Mouse (Mus musculus) adrenal gland, adult 2 months (tissue): ENCODE data around the gene 1700024B05Rik. TPM values are rescaled to one million over a fixed set of nuclear protein-coding genes. Genes with fewer than 3 reads are reported as not detected.
"Not testable (repeated sequence)": the region's sequence is repeated elsewhere in the genome, so short reads cannot be mapped to it uniquely, and the experiment has no call there.

Source experiments
- DNase-seq: peaks from one replicate; pipeline ENCODE4 v3.0.0; 2021
- long read RNA-seq: library from polyadenylated mRNA; stranded (forward); transcript quantifications from one replicate; pipeline ENCODE4 v2.0.0, GENCODE M21; 2021
- polyA plus RNA-seq: library from polyadenylated mRNA; depleted of rRNA; stranded (reverse); fragments of >200 nt; gene quantifications from 2 replicates; pipeline ENCODE4 v1.2.3, GENCODE M21; 2012; rRNA removed
- total RNA-seq, 2 experiments: library from RNA; stranded (reverse); gene quantifications; 2 replicates each; pipeline ENCODE4 v1.2.3; 2021

The 1700024B05Rik gene
- total RNA-seq, result not detected
- polyA plus RNA-seq, result not detected in 2 replicates
- long read RNA-seq, result 0 reads

- DNase-seq, result not testable (repeated sequence)
Measured at GRCm38 (mm10) chr14:41943695-41944094, at the start of gene 1700024B05Rik. Gene 1700024B05Rik, plus strand, starts transcription at chr14:41943995.

DNA sequence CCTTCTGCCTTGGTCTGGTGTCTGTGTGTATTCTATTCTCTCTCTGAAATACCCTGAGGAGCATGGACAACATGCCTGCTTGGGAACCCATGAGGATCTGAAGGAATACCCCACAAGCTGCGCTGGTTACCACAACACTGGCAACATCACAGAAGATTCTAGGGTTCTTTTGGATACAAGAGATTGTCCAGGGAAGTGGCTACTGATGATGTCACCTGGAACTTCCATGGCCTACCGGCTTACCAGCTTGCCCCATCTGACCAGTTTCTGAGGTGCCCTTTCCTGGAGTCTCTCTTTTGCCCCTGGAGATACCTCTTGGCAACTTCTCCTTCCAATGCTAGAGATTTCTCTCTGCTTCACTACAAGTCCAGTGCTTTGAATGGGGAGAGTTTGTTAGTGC lies 36.6 kb upstream of the 1700024B05Rik start, which contains the start of gene Gm7980:
TSS of gene Gm7980 (minus strand) at position 101 of the 400 bp plus-strand sequence.
- not testable (repeated sequence) for DNase-seq

GRCm38 (mm10) chr14:41924649-41925048 lies 19.1 kb upstream of the 1700024B05Rik start, which contains the start of gene 1700049E17Rik1:
Gene 1700049E17Rik1, plus strand, starts transcription at chr14:41924949.
- not testable (repeated sequence) for DNase-seq

GRCm38 (mm10) chr14:41964095-41964494 lies 20.3 kb downstream of the 1700024B05Rik start:
- DNase-seq, result not testable (repeated sequence)

DNA sequence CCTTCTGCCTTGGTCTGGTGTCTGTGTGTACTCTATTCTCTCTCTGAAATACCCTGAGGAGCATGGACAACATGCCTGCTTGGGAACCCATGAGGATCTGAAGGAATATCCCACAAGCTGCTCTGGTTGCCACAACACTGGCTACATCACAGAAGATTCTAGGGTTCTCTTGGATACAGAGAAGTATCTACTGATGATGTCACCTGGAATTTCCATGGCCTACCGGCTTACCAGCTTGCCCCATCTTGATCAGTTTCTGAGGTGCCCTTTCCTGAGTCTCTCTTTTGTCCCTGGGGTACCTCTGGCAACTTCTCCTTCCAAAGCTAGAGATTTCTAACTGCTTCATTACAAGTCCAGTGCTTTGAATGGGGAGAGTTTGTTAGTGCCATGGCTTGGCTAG lies 24.0 kb downstream of the 1700024B05Rik start, which contains the start of gene Gm6401:
TSS of gene Gm6401 (minus strand) at position 101 of the 400 bp plus-strand sequence.
- not testable (repeated sequence) for DNase-seq

DNA sequence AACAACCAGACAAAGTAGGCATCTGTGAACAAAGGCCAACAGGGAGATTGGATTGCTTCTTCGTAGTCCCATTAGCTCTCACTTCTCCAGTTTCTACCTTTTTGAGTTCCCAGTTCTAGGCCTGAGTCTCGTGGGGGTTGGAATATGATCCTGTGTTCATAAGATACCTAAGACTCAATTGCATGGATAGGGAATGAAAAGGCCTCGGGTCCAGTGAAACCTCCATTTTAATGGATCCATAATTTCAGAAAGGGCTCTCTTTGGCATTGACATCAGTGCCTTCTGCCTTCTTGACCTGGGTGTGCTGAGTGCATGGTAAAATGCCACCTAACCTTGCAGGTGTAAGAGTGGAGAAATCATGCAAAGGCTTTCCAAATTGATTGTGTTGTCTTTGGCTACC lies 24.8 kb downstream of the 1700024B05Rik start:
- DNase-seq, result not testable (repeated sequence)

- DNase-seq, result not testable (repeated sequence)
Measured at GRCm38 (mm10) chr14:41983225-41983624, 39.4 kb downstream of the 1700024B05Rik start, which contains the start of gene Gm3543. Gene Gm3543, minus strand, starts transcription at chr14:41983325.

Other genes with a start within 250 kb of the 1700024B05Rik start
- not detected for gene Gm8068, start 242.1 kb upstream of the 1700024B05Rik start, total RNA-seq
- not detected in 2 replicates for gene Gm8068, start 242.1 kb upstream of the 1700024B05Rik start, polyA plus RNA-seq
- not detected for gene Gm7929, start 193.4 kb upstream of the 1700024B05Rik start, total RNA-seq
- gene Gm7929, start 193.4 kb upstream of the 1700024B05Rik start, polyA plus RNA-seq, result not detected in 2 replicates
- not detected for gene Gm47189, start 171.6 kb upstream of the 1700024B05Rik start, total RNA-seq
- gene Gm47189, start 171.6 kb upstream of the 1700024B05Rik start, polyA plus RNA-seq, result not detected in 2 replicates
- gene Gm7980, start 36.7 kb upstream of the 1700024B05Rik start, total RNA-seq, result not detected
- gene Gm7980, start 36.7 kb upstream of the 1700024B05Rik start, polyA plus RNA-seq, result not detected in 2 replicates
- gene 1700049E17Rik1, start 19.0 kb upstream of the 1700024B05Rik start, total RNA-seq, result not detected
- not detected in 2 replicates for gene 1700049E17Rik1, start 19.0 kb upstream of the 1700024B05Rik start, polyA plus RNA-seq
- not detected for gene Gm6401, start 23.9 kb downstream of the 1700024B05Rik start, total RNA-seq
- gene Gm6401, start 23.9 kb downstream of the 1700024B05Rik start, polyA plus RNA-seq, result not detected in 2 replicates
- not detected for gene Gm3543, start 39.3 kb downstream of the 1700024B05Rik start, total RNA-seq
- gene Gm3543, start 39.3 kb downstream of the 1700024B05Rik start, polyA plus RNA-seq, result not detected in 2 replicates
- not detected for gene Gm7951, start 173.4 kb downstream of the 1700024B05Rik start, total RNA-seq
- not detected in 2 replicates for gene Gm7951, start 173.4 kb downstream of the 1700024B05Rik start, polyA plus RNA-seq
- not detected for gene Gm17027, start 218.6 kb downstream of the 1700024B05Rik start, total RNA-seq
- not detected in 2 replicates for gene Gm17027, start 218.6 kb downstream of the 1700024B05Rik start, polyA plus RNA-seq
- not detected for gene Gm3573, start 246.8 kb downstream of the 1700024B05Rik start, total RNA-seq
- not detected in 2 replicates for gene Gm3573, start 246.8 kb downstream of the 1700024B05Rik start, polyA plus RNA-seq